Mouse (Mus musculus) kidney, adult 9 months (tissue): ENCODE measurements around the gene Vars2.

ENCODE experiments used
- DNase-seq: peaks from one replicate; pipeline ENCODE4 v3.0.0; 2022

The Vars2 gene

GRCm38 (mm10) chr17:35667334-35668065 is at the start of gene Vars2:
TSS of gene Vars2 (minus strand) at chr17:35667592.
- peak; percentile 98 for DNase-seq

- no peak for DNase-seq
Observed at GRCm38 (mm10) chr17:35717080-35717479, 49.7 kb upstream of the Vars2 start.

DNA sequence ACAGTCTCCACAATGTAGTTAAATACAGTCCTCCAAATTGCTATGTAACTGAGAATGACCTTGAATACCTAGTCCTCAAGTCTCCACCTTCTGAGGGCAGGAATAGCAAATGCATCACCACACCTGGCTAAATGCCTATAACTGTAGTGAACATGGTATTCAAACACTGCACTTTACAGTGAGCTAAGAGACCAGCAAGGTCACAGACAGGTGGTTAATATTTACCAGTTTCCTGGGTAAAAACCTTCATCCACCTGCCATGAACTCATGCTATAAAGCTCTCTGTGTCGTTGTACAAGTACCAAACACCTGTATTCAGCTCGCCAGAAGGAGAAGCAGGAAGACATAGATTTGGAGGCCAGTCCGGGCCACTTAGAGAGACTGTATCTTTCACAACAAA is 48.7 kb upstream of the Vars2 start:
- peak; percentile 84 for DNase-seq

DNA sequence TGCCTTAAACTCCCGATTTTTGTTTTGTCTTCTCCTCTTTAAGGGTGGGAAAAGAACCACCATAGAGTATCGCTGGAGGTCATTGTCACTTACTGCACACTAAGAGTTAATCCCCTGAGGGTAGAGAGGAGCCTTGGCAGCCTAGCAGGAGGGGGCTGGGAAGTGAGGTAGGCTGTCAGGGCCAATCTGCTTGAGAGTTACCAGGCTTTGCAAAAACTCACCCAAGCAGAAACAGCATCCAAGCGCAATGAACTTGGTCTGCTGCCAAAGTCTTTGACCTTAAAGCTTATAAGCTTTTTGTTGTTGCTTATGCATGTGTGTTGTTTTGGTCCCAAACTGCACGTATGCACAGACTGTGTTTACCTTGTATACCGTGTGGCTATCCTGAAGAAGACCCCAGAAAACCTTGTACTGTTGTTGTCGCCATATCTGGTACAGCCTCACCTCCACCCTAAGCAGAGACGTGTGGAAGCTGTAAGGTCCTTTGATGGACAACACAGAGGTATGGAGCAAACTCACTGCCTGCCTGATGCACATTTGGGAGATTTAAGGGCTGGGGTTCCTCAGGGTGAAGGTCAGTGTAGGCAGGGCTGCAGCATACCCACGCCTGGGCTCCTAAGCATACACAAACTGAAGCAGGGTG is 43.4 kb upstream of the Vars2 start:
- DNase-seq, result peak; percentile 93

DNA sequence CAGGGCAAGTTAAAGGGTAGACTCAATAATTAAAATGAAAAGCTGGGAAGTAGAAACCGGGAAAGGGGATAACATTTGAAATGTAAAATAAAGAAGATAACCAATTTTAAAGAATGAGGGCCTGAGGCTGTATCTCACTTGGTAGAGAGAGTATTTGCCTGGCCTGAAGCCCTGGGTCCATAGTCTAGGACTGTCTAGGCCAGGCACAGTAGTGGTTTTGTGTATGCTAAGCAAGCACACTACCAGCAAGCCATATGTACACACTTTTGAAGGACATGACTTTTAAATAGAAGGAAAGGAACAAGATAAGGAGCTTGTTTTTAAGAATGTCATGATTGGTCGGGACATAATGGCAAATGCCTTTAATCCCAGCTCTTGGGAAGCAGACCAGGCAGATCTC is 41.2 kb upstream of the Vars2 start:
- DNase-seq, result no peak

DNA sequence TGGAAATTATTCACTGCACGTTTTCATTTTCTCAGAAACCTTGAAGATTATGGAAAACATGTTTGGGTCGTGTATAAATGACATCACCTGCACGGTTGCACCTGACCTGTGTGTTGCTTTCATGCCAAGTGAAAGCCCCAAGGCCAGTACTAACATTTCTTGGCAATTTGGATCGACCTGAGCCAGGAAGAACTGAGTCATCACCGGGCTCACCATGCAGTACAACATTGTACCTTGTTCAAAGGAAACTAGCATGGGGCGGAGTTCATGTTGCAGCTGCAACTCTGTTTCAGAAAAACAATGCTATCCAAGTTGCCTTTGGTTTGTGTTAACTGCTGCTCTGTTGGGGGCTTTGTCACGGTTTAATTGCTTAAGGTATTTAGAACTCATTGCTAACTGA is 40.5 kb upstream of the Vars2 start:
- peak; percentile 81 for DNase-seq

GRCm38 (mm10) chr17:35705836-35706235 is 38.4 kb upstream of the Vars2 start:
- peak; percentile 63 for DNase-seq

DNA sequence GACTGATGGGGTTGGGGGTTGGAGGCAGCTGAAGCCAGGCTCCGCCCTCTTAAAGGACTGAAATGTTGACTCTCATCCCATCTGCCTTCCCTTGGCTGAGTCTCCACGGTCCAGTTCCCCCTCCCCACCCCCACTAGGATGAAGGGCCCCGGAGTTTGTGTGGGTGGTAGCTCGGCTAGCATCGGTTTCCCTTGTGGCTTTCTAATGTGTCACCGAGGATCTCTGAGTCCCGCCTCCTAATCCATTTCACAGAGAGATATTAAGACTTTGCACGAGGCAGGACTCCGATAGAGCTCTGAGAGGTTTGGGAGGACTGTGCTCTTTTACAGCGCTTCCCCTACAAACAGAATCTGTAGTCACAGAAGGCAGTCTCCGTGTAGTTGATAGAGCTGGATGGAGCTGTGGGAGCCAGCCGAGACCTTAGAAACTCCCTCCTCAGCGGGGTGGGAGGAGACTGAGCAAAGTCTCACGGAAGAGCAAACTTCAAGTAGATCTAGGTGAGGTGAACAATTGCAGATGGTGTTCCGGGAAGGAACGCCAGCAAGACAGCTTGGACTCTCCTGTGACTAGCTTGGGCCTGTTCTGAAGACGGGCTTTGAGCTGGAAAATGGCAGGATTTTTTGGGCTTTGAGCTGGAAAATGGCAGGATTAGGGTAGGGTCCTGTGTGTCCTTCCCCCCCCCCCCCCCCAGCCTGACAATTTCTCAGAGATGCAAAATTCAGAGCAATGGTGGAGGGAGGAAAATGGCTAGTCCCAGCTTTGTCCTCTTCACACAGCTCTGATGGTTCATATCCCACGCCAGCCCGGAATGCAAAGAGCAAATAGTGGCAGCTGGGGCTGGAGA is 37.5 kb upstream of the Vars2 start, which contains the start of gene Ddr1:
Gene Ddr1 (minus strand): TSS at position 1 of the 844 bp plus-strand sequence.
- DNase-seq, result peak; percentile 85

- DNase-seq, result peak; percentile 62
Observed at GRCm38 (mm10) chr17:35703751-35704271, 36.4 kb upstream of the Vars2 start.

DNA sequence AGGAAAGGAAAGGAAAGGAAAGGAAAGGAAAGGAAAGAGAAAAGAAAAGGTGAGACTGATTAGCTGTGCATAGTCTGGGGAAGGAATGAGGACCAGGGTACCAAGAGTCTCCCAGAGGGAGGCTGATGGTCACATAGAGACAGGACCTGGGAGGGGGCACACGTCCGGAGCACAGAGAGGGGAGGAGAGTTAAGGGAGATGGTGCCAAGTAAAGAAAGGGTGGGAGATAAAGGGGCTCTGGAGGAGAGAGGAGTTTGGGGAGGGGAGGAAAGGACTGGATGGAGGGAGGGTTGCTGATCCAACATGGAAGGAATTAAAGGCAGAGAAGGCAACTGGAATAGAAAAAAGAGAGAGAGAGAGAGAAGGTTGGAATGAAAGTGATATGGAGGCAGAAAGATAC is 35.7 kb upstream of the Vars2 start:
- DNase-seq, result no peak

- no peak for DNase-seq
Observed at GRCm38 (mm10) chr17:35702605-35703004, 35.2 kb upstream of the Vars2 start.

DNA sequence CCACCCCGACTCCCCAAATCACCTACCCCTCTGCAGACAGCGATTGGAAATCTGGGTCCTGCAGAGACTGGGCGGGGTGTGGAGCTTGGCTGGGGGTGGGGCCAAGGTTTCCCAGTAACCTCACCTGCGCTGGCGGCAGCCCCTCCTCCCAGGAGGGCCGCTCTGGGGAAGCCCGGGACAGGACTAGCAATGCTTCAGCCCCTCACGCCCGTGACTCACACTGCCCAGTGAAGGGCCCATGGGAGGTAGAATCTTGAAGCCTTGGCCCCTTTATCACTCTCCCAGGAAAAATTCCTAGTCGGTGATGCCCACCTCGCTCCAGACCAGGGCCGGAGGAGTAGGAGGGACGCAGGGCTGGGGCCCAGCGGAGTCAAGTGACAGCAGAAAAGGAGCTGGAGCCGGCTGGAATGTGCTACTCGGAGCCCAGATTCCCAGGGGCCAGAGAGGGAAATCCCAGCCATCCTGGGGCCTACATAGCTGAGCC is 34.6 kb upstream of the Vars2 start:
- peak; percentile 87 for DNase-seq

GRCm38 (mm10) chr17:35701203-35701977 is 34.0 kb upstream of the Vars2 start:
- DNase-seq, result no peak

GRCm38 (mm10) chr17:35700371-35700961 is 33.1 kb upstream of the Vars2 start:
- peak; percentile 86 for DNase-seq

- peak; percentile 94 for DNase-seq
Observed at GRCm38 (mm10) chr17:35699919-35700318, 32.5 kb upstream of the Vars2 start.

DNA sequence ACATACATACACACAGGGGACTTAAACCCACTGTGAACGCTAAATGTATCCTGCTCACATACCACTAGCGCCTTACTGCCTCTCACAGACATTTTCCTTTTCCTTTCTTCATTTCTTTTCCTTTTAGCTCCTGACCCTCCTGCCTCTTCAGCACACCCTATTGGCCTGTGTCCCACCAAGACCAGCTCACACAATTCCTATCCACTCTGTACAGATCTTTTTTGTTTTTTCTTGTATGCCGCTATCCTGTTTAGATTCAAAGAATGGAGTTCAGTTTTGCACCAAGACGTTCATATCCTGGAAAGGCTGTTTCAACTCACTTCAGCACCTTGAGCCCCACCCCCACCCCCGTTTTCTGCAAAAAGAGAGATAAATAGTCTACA is 31.1 kb upstream of the Vars2 start:
- DNase-seq, result no peak

DNA sequence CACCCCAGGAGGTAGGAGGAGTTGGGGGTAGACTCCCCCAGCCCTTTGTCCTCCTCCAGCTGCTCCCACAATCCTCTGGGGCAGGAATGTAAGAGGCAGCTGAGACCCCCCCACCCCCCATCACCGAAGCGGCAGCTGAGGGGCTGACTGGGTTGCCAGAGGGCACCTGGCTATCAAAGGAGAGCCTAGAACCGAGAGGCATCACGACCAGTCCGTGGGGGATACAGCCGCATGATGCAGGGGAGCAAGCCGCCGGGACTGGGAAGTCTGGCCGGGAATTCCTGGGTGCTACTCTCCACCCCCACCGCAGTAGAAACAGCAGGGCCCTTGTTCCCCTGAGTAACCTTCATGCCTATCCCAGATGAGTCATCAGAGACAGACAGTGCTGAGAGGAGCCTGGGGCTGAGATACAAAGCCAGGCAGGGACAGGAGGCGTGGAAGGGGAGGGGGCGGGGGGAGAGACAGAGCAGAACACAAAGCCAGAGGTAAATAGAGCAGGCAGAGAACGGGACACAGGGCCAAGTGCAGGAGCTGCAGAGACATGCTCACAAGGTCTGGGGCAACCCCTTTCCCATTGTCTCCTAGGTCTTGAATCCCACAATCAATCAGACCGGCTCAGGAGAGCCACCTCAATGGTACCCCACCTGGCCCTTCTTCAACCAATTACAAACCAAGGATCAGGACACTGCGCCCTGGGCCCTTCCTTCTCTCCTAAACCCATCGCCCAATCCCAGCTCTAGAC is 30.5 kb upstream of the Vars2 start:
- DNase-seq, result no peak

GRCm38 (mm10) chr17:35697429-35697758 is 30.0 kb upstream of the Vars2 start:
- DNase-seq, result no peak

GRCm38 (mm10) chr17:35696691-35697090 is 29.3 kb upstream of the Vars2 start:
- no peak for DNase-seq

- peak; percentile 64 for DNase-seq
Observed at GRCm38 (mm10) chr17:35695289-35695688, 27.9 kb upstream of the Vars2 start.

DNA sequence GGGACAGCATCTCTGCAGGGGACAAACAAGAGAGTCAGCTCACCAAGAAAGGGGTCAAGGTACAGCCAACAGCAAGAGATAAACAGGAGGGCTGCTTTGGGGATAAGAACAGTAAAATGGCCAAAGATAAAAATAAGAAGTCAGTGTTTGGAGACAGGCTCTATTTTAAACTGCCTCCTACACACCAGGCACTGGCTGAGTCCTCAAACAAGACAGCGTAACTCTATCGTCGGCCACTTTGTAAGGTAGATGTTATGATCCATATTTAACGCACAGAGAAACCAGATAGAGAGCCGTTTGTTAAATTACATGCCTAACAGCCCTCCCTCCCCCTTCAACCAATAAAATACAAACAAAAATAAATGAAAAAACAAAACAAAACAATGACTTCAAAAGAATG is 26.5 kb upstream of the Vars2 start:
- DNase-seq, result no peak
